Comparison of ENCODE assay signal across 9 mouse cellular contexts in the genomic region with DNA sequence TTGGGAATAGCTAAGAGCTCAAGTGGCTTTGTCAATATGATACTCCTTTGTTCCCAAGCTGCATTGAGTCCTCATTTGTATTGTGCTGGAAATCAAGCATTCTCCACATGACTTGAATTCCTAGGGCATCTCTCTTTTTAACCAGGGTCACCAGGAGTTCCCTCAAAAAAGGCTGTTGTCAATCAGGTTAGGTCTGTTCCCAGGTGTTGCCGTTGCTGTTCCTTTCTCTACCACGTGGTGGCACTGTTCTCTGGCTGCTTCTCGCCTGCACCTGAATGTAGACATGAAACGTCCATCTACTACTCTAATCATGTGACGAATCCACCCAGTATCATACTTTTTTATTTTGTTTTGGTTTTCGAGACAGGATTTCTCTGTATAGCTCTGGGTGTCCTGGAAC.
DNase-seq lines count a peak whose midpoint lies in the region; ATAC-seq and TF ChIP-seq lines count a peak whose summit lies in the region.
"Had no signal": no experiment of that assay in that cellular context is flagged by ENCODE, and none has a peak within 500 bp of the region (broad histone marks: within the 10 kb centered on the region; RNA-seq: fewer than 3 reads in every experiment).

No protein-coding gene starts in this region.

- TF ChIP-seq EP300 in ES-Bruce4 (IDR thresholded peaks at IDR 0.05; ENCODE audit: insufficient read depth, low read depth, low read length), result no peak
- TF ChIP-seq EP300 in heart, postnatal 0 days (IDR thresholded peaks at IDR 0.05; ENCODE audit: low read depth), result no peak
- no peak for TF ChIP-seq EP300 in lung, postnatal 0 days (IDR thresholded peaks at IDR 0.05)

- H3K4me3 ChIP-seq in ES-Bruce4 (ENCODE audit: low read depth, low read length), result no peak overlapping the region
- H3K4me3 ChIP-seq in heart, postnatal 0 days (ENCODE audit: low read depth, low read length), result no peak overlapping the region
- H3K4me3 ChIP-seq in lung, postnatal 0 days (ENCODE audit: low read depth, low read length), result no peak overlapping the region
- H3K4me3 ChIP-seq: hindbrain, embryonic 15.5 days had no signal

- no peak overlapping the region for H3K4me2 ChIP-seq in heart, postnatal 0 days (ENCODE audit: low read depth, low read length)
- no peak overlapping the region for H3K4me2 ChIP-seq in lung, postnatal 0 days (replicated peaks; ENCODE audit: low read depth, low read length)
- H3K4me2 ChIP-seq: hindbrain, embryonic 15.5 days had no signal

- H3K9me3 ChIP-seq in ES-Bruce4 (replicated peaks; ENCODE audit: control insufficient read depth, insufficient read depth, low read length, poor library complexity, severe bottlenecking), result no peaks in the 10 kb centered on the region
- H3K9me3 ChIP-seq in heart, postnatal 0 days (replicated peaks; ENCODE audit: control insufficient read depth, low read length), result no peaks in the 10 kb centered on the region
- no peaks in the 10 kb centered on the region for H3K9me3 ChIP-seq in lung, postnatal 0 days (ENCODE audit: low read length)
- H3K9me3 ChIP-seq: hindbrain, embryonic 15.5 days had no signal

- no peak for TF ChIP-seq POLR2A in ES-Bruce4 (IDR thresholded peaks at IDR 0.05; ENCODE audit: insufficient read depth, low read length)

- no peaks in the 10 kb centered on the region for H3K4me1 ChIP-seq in ES-Bruce4 (ENCODE audit: control insufficient read depth, insufficient read depth, low read length)
- no peaks in the 10 kb centered on the region for H3K4me1 ChIP-seq in heart, postnatal 0 days (ENCODE audit: control insufficient read depth, insufficient read depth)
- H3K4me1 ChIP-seq in lung, postnatal 0 days (ENCODE audit: insufficient read depth, low read depth, low read length), result no peaks in the 10 kb centered on the region
- H3K4me1 ChIP-seq: hindbrain, embryonic 15.5 days had no signal

- H3K9ac ChIP-seq in ES-Bruce4 (ENCODE audit: low read depth, poor library complexity, severe bottlenecking), result no peak overlapping the region
- no peak overlapping the region for H3K9ac ChIP-seq in heart, postnatal 0 days (replicated peaks; ENCODE audit: low read depth, low read length)
- no peak overlapping the region for H3K9ac ChIP-seq in lung, postnatal 0 days (replicated peaks; ENCODE audit: low read depth)
- H3K9ac ChIP-seq: hindbrain, embryonic 15.5 days had no signal

- no peaks in the 10 kb centered on the region for H3K36me3 ChIP-seq in ES-Bruce4 (ENCODE audit: control insufficient read depth, insufficient read depth, low read length, poor library complexity, severe bottlenecking)
- H3K36me3 ChIP-seq in heart, postnatal 0 days (replicated peaks; ENCODE audit: control insufficient read depth, insufficient read depth, low read length), result no peaks in the 10 kb centered on the region
- no peaks in the 10 kb centered on the region for H3K36me3 ChIP-seq in lung, postnatal 0 days (ENCODE audit: insufficient read depth, low read length)
- H3K36me3 ChIP-seq: hindbrain, embryonic 15.5 days had no signal

- H3K27ac ChIP-seq in ES-Bruce4 (ENCODE audit: insufficient read depth, low read length), result no peak overlapping the region
- H3K27ac ChIP-seq in heart, postnatal 0 days (ENCODE audit: low read depth), result no peak overlapping the region
- no peak overlapping the region for H3K27ac ChIP-seq in lung, postnatal 0 days (ENCODE audit: low read length)
- H3K27ac ChIP-seq: hindbrain, embryonic 15.5 days had no signal

- peak; percentile 83 for TF ChIP-seq CTCF in ES-Bruce4 (IDR thresholded peaks at IDR 0.05; ENCODE audit: low read depth, low read length)
- peak; percentile 91 for TF ChIP-seq CTCF in heart, postnatal 0 days (IDR thresholded peaks at IDR 0.05; ENCODE audit: low read depth)
- peak; percentile 85 for TF ChIP-seq CTCF in lung, postnatal 0 days (IDR thresholded peaks at IDR 0.05)

- peak; percentile 36 for DNase-seq in adrenal gland, adult 8-10 months
- peak; percentile 36 for DNase-seq in embryo, embryonic 11.5 days (ENCODE audit: low read depth, low spot score)
- DNase-seq in heart, postnatal 0 days (ENCODE audit: low spot score), result no peak
- DNase-seq in kidney, postnatal 4 days, result peak; percentile 80
- peak; percentile 38 for DNase-seq in lung, postnatal 0 days (ENCODE audit: low spot score)
- DNase-seq in right cerebral cortex, postnatal 4 days, result peak; percentile 26
- peak; percentile 55 for DNase-seq in yolk sac, embryonic 10.5 days (ENCODE audit: low spot score)

- 20% methylated on average over 6 of the region's 6 CpGs for WGBS in heart, postnatal 0 days
- WGBS in lung, postnatal 0 days, result 19% methylated on average over 6 of the region's 6 CpGs

- ATAC-seq in heart, postnatal 0 days (ENCODE audit: insufficient read depth, low read depth), result peak; percentile 47; the same call in 1 of the 2 replicates
- no peak for ATAC-seq in lung, postnatal 0 days

- H3K27me3 ChIP-seq in ES-Bruce4 (ENCODE audit: control insufficient read depth, insufficient read depth, low read length, poor library complexity, severe bottlenecking), result no peaks in the 10 kb centered on the region
- H3K27me3 ChIP-seq in heart, postnatal 0 days (ENCODE audit: control insufficient read depth, insufficient read depth, low read length), result no peaks in the 10 kb centered on the region
- no peaks in the 10 kb centered on the region for H3K27me3 ChIP-seq in lung, postnatal 0 days (replicated peaks; ENCODE audit: insufficient read depth, low read length)
- H3K27me3 ChIP-seq: hindbrain, embryonic 15.5 days had no signal
